Mouse (Mus musculus): Measurements from ENCODE around the gene Cct7. TPM values are rescaled to one million over a fixed set of nuclear protein-coding genes. Genes with fewer than 3 reads are reported as not detected.

Gene Cct7
- total RNA-seq (2021): 100 to 1,000 TPM; 200 to 226 TPM
- long read RNA-seq, experiment 1, transcript Cct7-201 (12 exons, 2,441 nt): major isoform, 328 of 354 reads
- long read RNA-seq, experiment 1, partial matches to known transcripts: 12 of 354 reads
- long read RNA-seq, experiment 1, other reads (novel, unspliced or antisense): 14 of 354 reads
- long read RNA-seq, experiment 2, transcript Cct7-201 (12 exons, 2,441 nt): major isoform, 204 of 213 reads
- long read RNA-seq, experiment 2, partial matches to known transcripts: 4 of 213 reads
- long read RNA-seq, experiment 2, other reads (novel, unspliced or antisense): 5 of 213 reads

- peak within 1 kb of the TSS; percentile 72 for H3K4me3 ChIP-seq
- intact Hi-C loops (cut with DNase I): loop anchor here (5.0 kb wide), 3 partner anchors 61 to 466 kb away; partner anchors contain the start of genes Alms1, Egr4 and Nat8f1
- peak; percentile 99 for DNase-seq (ENCODE audit: extremely low spot score in 1 of 2, low spot score in 2 of 2)
- peak; percentile 78 for TF ChIP-seq CTCF (IDR thresholded peaks at IDR 0.05)
- H3K27ac ChIP-seq: peak within 1 kb of the TSS; percentile 91
Measured at GRCm38 (mm10) chr6:85450697-85451663, at the start of gene Cct7. Gene Cct7, plus strand, starts transcription at chr6:85451514.

GRCm38 (mm10) chr6:85402613-85403012 is 48.7 kb upstream of the Cct7 start:
- DNase-seq (ENCODE audit: extremely low spot score in 1 of 2, low spot score in 2 of 2): no peak
- Histone ChIP-seq H3K4me3 (no peak overlapping the region), H3K27ac (peak overlapping the region; percentile 19; the same call in 1 of the 2 replicates)
- intact Hi-C loops (cut with DNase I): no loop called here
- TF ChIP-seq CTCF (IDR thresholded peaks at IDR 0.05): no peak

GRCm38 (mm10) chr6:85403039-85403438 is 48.3 kb upstream of the Cct7 start:
- no peak overlapping the region for H3K27ac ChIP-seq
- DNase-seq (ENCODE audit: extremely low spot score in 1 of 2, low spot score in 2 of 2): no peak
- no peak for TF ChIP-seq CTCF (IDR thresholded peaks at IDR 0.05)
- intact Hi-C loops (cut with DNase I): no loop called here
- no peak overlapping the region for H3K4me3 ChIP-seq

GRCm38 (mm10) chr6:85409003-85409402 is 42.3 kb upstream of the Cct7 start:
- TF ChIP-seq CTCF (IDR thresholded peaks at IDR 0.05): no peak
- intact Hi-C loops (cut with DNase I): no loop called here
- Histone ChIP-seq H3K27ac (no peak overlapping the region), H3K4me3 (peak overlapping the region; percentile 21; the same call in 1 of the 2 replicates)
- no peak for DNase-seq (ENCODE audit: extremely low spot score in 1 of 2, low spot score in 2 of 2)

GRCm38 (mm10) chr6:85410771-85411273 is 40.5 kb upstream of the Cct7 start:
- intact Hi-C loops (cut with DNase I): loop anchor here (1.0 kb wide), 1 partner anchor 257 kb away; no protein-coding TSS in a partner anchor
- Histone ChIP-seq H3K4me3 (no peak overlapping the region), H3K27ac (no peak overlapping the region)
- peak; percentile 47 to 54 for DNase-seq (ENCODE audit: extremely low spot score in 1 of 2, low spot score in 2 of 2)
- TF ChIP-seq CTCF (IDR thresholded peaks at IDR 0.05): peak; percentile 80

GRCm38 (mm10) chr6:85415829-85416228 is 35.5 kb upstream of the Cct7 start:
- TF ChIP-seq CTCF (IDR thresholded peaks at IDR 0.05): no peak
- no peak overlapping the region for H3K4me3 ChIP-seq
- intact Hi-C loops (cut with DNase I): no loop called here
- H3K27ac ChIP-seq: no peak overlapping the region
- DNase-seq (ENCODE audit: extremely low spot score in 1 of 2, low spot score in 2 of 2): no peak

GRCm38 (mm10) chr6:85419150-85419549 is 32.2 kb upstream of the Cct7 start:
- DNase-seq (ENCODE audit: extremely low spot score in 1 of 2, low spot score in 2 of 2): no peak
- H3K4me3 ChIP-seq: no peak overlapping the region
- intact Hi-C loops (cut with DNase I): no loop called here
- TF ChIP-seq CTCF (IDR thresholded peaks at IDR 0.05): no peak
- no peak overlapping the region for H3K27ac ChIP-seq

GRCm38 (mm10) chr6:85423836-85424379 is 27.4 kb upstream of the Cct7 start, which contains the start of gene Noto:
Gene Noto, plus strand, starts transcription at chr6:85423886.
- Histone ChIP-seq H3K4me3 (no peak within 1 kb of the TSS), H3K27ac (no peak within 1 kb of the TSS)
- no peak for TF ChIP-seq CTCF (IDR thresholded peaks at IDR 0.05)
- DNase-seq (ENCODE audit: extremely low spot score in 1 of 2, low spot score in 2 of 2): no peak
- intact Hi-C loops (cut with DNase I): no loop called here

- Histone ChIP-seq H3K27ac (peak overlapping the region; percentile 61; the same call in 1 of the 2 replicates), H3K4me3 (peak overlapping the region; percentile 85)
- DNase-seq (ENCODE audit: extremely low spot score in 1 of 2, low spot score in 2 of 2): no peak
- intact Hi-C loops (cut with DNase I): no loop called here
- peak; percentile 13 for TF ChIP-seq CTCF (IDR thresholded peaks at IDR 0.05)
Measured at GRCm38 (mm10) chr6:85431274-85431841, 20.0 kb upstream of the Cct7 start.

GRCm38 (mm10) chr6:85431842-85432431 is 19.4 kb upstream of the Cct7 start, which contains the start of gene Smyd5:
Gene Smyd5, plus strand, starts transcription at chr6:85431989.
- peak within 1 kb of the TSS; percentile 61; the same call in 1 of the 2 replicates for H3K27ac ChIP-seq
- intact Hi-C loops (cut with DNase I): no loop called here
- peak within 1 kb of the TSS; percentile 85 for H3K4me3 ChIP-seq
- peak; percentile 84 to 87 for DNase-seq (ENCODE audit: extremely low spot score in 1 of 2, low spot score in 2 of 2)
- no peak for TF ChIP-seq CTCF (IDR thresholded peaks at IDR 0.05)

GRCm38 (mm10) chr6:85433865-85434264 is 17.4 kb upstream of the Cct7 start:
- TF ChIP-seq CTCF (IDR thresholded peaks at IDR 0.05): no peak
- intact Hi-C loops (cut with DNase I): no loop called here
- Histone ChIP-seq H3K27ac (no peak overlapping the region), H3K4me3 (no peak overlapping the region)
- no peak for DNase-seq (ENCODE audit: extremely low spot score in 1 of 2, low spot score in 2 of 2)
